Mouse (Mus musculus): ENCODE measurements around the gene Paip2b.
"Not testable (repeated sequence)": the region's sequence is repeated elsewhere in the genome, so short reads cannot be mapped to it uniquely, and the experiment has no call there.

The Paip2b gene

DNA sequence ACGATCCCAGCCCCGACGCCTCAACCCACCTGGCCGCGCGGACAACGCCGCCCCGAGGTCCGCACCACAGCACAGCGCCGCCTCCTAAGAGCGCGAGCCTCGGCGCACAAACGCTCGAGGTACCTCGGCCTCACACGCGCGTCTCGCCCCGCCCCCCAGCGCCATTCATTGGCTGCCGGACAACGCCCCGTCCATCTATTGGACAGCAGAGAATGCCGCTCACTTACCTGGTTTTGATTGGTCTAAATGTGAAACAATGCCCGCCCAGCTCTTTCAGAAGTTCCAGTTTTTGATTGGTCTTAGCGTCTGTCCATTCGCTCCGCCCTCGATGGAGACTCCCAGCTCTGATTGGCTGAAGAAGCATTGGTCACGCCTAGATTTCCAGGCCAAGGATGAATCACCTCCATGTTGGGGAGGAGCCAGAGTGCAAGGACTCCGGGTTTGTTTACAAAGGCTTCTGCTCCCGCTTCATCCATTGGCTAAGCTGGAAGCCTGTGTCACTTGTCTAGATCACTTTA, at the start of gene Paip2b:
Gene Paip2b, minus strand, starts transcription at position 136 of the 518 bp plus-strand sequence.
- DNase-seq (ENCODE audit: low spot score in 2 of 2) = peak; percentile 95 to 98

DNA sequence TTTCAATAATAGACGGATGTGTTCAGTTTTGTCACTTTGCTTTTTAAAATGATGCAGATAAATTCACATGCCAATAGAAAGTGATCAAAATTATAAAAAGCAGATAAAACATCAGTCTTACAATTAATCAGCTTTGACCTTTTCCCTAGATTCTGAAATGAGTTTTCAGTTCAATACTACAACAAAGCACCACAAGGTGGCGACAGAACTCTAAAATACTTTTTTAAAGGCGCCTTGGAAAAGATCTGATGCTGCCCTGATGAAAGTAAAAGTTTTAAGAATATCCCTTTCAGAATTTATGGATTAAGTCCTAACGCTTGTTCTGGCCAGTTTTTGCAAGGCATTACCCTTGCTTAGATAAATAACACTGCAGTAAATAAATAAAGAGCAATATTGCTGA, 48.3 kb upstream of the Paip2b start:
- peak in 1 of 2 experiments; percentile 43 for DNase-seq (ENCODE audit: low spot score in 2 of 2)

DNA sequence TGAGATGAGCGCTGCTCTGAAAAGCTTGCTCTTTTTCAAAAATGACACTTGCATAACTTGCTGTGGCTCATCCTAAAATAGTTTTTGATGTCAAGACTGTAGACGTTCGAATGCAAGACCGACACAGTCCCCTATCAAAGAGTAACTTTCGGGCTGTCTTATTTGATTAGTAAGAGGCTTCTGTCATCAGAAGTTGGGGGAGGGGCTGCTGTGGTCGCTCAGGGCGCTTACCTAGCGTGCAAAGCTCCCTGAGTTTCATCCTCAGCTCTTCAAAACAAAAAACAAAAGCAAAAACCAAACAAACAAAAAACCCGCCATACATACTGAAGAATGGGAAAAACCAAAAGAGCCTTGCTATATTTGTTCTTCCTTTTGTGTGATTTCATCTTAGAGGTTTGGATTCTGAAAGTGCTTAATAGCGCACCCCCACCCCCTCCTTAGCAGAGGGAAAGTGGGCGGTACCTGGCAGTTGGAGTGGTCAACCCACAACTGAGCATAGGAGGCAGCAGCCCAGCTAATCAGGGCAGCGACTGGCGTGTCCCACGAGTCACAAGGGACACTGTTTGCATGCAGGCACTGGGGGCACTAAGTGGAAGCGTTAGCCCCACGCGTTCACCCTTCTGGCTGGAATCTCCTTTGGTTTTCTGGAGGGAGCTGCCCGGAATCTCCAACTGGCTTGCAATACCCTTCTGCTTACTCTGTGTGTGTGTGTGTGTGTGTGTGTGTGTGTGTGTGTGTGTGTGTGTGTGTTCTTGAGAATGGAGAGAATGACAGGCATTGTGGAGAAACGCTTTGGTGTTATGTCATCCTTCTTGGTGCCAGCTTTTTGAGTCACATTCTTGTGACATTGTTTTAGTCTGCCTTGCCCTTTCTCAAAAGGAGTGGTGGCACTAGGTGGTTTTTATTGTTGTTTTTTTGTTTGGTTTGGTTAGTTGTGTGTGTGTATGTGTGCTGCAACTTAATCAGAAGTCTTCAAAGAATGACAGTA, 36.4 kb upstream of the Paip2b start:
- peak in 1 of 2 experiments; percentile 43 for DNase-seq (ENCODE audit: low spot score in 2 of 2)

DNA sequence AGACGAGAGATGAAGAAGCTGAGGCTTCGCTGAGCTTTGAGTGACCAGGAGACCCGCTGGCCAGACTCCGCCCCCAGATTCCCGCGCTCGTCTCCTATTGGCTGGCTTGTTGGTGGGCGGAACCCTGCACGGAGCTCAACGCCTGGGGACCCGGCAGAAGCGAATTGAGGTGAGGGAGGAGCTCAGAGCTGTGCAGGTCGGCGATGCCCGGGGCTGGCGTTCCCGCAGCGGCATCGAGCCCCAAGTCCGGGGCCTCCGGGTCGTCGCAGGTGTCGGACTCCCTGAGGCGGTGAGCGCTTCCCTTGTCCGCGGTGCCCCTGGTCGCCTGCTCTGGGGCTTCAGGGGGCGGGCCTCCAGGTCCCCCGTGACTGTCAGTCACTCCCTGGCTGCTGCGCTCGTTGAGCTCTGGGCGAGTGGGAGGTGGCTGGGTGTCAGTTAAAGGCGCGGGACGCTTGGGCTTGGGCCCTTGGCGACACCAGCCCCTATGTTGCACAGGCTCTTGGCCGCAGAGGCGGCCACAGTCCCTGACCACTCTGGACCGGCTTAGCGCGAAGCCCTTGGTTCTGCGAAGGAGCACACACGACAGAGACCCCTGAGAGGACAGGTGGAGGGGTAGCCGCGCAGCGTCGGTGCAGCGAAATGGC, 35.5 kb upstream of the Paip2b start, which contains the start of gene Zfp638:
Gene Zfp638, plus strand, starts transcription at position 156 of the 644 bp plus-strand sequence.
- peak; percentile 87 to 96 for DNase-seq (ENCODE audit: low spot score in 2 of 2)

DNA sequence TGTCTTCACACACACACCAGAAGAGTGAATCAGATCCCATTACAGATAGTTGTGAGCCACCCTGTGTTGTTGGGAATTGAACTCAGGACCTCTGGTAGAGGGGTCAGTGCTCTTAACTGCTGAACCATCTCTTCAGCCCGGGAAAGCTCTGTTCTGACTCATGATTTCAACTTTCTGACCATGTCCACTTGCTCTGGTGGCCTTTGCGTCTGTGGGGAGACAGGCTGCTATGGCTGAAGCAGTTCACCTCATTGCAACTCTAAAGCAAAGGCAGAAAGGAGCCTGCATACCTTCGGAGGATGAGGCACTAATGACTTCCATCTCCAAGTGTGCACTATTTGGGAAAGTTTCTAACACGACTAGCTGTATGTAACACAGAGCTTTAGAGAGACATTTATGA, 34.9 kb upstream of the Paip2b start:
- no peak for DNase-seq (ENCODE audit: low spot score in 2 of 2)

DNA sequence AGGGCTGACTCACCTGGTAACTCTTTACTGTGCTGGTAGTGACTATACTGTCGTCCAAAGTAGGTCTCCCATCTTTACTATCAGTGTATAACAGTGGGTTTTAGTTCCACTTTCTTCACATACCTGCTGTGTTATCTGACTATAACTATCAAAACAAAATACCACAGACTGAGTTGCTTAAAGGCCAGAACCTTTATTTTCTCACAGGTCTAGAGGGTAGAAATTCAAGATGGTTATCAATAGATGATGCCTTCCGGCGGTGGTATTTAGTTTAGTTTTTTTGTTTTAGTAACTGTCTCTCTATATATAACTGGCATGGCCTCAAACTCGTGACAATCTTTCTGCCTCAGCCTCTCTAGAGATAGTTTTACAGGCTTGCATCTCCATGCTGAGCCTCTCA, 32.0 kb upstream of the Paip2b start:
- DNase-seq (ENCODE audit: low spot score in 2 of 2) = no peak

DNA sequence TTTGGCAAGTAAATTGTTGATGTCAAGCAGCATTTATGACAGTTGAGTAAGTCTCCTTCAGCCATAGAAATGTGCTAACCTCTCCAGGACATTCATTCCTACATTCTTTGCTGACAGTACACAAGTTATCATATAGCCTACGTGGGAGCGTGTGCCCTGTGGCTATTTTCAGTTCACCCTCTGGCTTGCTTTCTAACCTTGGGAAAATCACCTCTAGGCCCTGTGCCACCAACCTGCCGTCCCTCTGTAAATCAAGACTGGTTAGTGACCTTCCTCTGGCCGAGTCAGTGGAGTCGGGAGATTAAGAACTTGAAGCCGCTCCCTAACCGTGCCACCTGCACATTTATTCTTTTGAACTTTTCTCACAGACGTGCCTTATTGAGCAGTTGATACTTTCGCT, 28.5 kb upstream of the Paip2b start:
- no peak for DNase-seq (ENCODE audit: low spot score in 2 of 2)

DNA sequence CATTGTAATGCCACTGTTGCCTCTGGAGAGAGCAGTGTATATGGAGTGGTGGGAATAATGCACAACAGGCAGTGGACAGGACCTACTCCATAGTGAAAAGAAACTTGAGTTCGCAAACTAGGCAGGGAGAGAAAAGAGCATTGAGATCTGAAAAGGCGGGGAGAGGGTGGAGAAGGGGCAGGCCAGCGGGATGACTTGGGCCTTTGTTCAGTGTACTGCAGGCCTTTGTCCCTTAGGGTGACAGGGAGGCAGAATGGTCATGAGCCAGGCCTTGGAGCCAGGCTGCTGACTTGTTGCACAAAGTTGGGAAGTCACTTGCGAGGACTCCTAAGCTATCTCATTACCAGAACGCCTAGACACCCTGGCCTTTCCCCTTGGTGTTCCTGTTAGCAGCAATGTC, 25.9 kb upstream of the Paip2b start:
- no peak for DNase-seq (ENCODE audit: low spot score in 2 of 2)

DNA sequence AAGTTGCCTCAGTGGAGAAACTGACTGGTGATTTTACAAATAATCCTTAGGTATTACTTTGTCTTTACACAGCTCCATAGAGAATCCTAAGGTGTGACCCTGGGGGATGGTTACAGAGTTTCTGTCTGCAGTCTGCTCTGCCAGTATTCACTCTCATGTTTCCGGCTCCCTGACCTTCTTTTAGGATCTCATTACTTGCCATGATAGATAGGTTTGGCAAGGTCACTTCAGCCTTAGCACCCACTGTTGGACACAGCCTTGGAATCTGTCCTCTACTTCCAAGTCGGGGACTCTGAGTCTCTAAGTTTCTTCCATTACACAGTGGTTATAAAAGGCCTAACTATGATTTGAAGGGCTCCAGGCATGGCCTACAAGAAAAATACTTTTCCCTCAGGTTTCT, 17.9 kb upstream of the Paip2b start:
- DNase-seq (ENCODE audit: low spot score in 2 of 2) = no peak

DNA sequence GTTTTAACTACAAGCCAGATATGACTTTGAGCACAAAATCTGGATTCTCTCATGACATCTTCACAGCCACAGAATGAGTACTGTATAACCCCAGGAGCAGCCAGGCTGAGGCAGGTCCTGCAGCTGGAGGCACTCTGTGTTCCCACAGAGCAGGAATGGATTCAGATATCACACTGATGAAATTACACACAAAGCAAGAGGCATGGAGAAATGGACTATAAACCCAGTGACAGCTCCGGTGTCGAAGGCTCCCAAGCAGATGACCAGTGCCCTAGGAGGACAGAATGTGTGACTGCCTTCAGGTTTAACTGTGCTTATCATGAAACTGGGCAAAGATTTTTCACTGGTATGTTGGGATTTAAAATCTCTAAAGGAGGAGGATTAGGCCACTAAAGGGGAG, 14.6 kb upstream of the Paip2b start:
- no peak for DNase-seq (ENCODE audit: low spot score in 2 of 2)

DNA sequence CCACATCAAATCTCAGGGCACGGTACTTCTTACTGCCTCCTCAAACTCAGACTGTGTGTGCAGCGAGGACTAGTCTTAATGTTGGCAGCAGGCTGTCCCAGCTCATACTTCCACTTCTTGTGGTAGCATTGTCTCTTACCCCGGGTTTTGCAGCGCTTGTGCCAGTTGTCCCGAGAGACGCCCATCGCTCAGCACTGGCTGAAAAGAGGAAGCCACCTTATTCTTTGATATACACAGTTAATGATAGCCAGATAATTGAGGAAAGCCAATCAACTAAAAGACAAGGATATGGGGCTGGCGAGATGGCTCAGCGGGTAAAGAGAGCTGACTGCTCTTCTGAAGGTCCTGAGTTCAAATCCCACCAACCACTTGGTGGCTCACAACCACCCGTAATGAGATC, 13.4 kb upstream of the Paip2b start:
- no peak for DNase-seq (ENCODE audit: low spot score in 2 of 2)

DNA sequence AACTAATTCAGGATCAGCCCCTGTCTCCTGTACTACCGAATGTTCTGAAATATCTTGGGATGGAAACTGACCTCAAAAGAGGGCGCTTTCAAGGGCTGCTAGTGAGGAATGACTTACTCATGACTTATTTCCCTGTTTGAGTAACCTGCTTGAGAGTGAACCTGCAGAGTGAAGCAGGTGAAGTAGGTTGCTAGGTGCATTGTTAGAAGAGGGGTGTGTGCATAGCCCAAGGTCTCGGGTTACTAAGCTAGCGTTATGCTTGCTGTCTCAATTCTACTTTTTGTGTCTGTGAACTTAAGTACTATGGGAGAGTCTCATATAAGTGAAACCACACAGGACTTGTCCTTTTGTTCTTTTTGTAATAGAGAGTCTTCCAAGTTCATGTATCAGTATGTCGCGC, 8.5 kb upstream of the Paip2b start:
- DNase-seq (ENCODE audit: low spot score in 2 of 2) = no peak

DNA sequence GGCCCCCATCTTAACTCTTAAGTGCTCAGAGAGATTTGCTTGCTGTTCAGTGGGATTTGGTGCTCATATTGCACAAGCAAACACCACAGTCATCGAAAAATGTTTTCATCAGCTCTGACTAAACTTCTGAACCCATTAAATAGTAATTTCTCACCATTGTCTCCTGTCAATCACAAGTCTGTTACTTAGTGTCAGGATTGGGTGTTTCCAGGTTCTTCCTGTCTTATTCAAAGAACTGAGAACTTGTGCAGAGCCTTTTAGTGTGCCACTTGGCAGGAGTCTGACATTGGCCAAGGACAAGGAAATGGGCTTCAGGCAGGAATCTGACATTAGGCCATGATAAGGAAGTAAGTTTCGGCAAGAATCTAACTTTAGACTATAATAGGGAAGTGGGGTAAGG, 6.5 kb upstream of the Paip2b start:
- no peak for DNase-seq (ENCODE audit: low spot score in 2 of 2)

DNA sequence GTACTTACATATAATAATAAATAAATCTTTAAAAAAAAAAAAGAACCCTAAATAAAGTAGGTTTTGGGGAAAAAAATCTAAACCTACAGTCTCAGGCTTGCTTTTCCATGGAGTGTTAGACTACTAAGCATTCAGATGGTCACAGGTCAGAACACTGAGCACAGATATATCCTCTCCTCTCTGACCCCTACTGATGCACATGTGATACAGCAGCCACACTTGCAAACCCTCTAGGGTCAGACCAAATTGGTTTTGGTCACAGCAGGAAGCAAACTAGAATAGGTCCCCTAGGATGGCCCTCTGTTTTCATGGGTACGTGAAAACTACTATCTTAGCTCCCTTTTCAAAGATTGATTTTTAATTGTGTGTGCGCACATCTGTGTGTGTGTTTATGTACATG, 5.3 kb upstream of the Paip2b start:
- no peak for DNase-seq (ENCODE audit: low spot score in 2 of 2)

DNA sequence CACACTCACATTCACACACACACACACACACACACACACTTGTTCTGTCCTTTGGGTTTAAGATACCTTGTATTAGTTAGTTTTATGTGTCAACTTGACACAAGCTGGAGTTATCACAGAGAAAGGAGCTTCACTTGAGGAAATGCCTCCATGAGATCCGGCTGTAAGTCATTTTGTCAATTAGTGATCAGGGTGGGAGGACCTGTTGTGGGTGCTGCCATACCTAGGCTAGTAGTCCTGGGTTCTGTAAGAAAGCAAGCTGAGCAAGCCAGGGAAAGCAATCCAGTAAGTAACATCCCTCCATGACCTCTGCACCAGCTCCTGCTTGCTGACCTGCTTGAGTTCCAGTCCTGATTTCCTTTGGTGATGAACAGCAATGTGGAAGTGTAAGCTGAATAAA, 852 bp upstream of the Paip2b start:
- DNase-seq (ENCODE audit: low spot score in 2 of 2) = not testable (repeated sequence)

DNA sequence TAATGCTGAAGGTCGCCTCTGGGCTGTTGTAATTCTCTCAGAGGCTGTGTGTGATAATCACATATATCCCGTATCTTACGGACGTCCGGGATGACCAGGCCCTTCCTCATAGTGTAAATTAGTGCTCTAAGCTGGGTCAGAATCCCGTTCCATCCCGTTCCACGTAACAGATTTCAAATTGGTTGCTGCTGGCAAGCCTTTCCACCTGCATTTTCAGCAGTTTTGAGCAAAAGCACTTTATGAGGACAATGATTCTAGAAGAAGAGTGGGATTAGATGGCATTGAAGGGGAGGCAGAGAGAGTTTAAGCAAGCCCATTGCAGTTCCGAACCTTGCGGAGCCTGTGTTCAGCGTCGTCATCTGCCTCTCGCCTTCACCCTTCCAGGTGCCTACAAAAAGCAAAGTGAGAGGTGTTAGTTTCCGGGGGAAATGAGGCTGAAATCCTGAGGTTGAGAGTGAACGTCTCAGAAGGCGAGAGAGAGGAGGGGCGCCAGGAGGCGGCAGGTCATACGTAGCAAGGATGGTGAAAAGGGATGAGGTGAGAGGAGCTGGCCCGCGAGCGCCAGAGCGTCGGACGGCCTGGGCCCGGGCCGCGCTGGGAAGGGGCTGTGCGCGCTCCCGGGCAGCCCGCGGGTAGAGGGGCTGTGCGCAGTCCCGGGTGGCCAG, 468 bp downstream of the Paip2b start:
- no peak for DNase-seq (ENCODE audit: low spot score in 2 of 2)

DNA sequence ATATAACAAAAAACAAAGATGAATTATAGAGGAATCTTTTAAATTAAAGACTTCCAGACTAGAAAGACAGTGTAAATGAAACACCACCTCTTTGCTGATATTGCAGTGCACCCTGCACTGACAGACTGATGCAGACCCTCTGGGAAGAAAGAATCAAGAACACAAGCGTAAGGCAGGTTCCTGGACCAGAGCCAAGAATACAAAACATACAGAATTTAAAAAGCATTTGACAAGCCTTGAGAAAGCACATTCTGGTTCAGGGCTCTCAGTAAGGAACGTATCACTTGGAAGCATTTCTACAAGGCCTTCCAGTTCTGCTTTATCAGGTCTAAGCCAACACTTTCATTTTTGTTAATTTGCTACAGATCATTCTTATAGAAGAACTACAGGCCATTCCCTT, 9.7 kb downstream of the Paip2b start:
- no peak for DNase-seq (ENCODE audit: low spot score in 2 of 2)

DNA sequence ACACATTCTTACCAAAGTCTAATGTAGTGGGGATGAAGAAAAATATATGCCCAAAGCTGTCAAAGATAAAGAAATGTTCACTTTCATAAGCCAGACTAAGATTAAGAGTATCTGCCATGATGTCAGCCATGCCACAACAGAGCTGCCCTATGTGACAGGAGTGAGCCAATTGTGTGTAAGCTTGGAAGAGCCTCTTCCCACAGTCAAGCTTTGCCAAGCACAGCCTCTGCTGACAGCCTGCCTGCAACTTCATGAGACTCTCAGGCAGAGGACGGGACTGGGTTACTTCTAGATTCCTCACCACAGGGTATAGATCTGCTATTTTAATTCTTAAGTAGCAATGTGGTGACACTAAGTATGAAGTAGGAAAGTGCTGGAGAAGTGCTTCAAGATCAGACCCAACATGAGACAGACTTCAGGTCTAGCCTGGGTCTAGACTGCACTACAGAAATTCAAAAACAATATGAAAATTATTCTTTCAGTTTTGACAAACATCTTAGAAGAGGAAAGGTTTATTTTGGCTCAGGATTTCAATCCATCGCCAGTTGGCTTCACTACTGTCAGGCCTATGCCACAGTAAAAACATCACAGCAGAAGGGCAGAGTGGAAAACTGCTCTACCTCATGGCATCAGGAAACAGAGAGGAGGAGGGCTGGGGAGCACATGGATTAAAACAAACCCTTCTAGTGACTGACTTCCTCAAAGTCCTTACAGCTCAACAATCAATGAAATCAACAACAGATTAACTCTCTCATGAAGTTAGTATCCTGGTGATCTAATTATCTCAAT, 10.6 kb downstream of the Paip2b start:
- no peak for DNase-seq (ENCODE audit: low spot score in 2 of 2)

DNA sequence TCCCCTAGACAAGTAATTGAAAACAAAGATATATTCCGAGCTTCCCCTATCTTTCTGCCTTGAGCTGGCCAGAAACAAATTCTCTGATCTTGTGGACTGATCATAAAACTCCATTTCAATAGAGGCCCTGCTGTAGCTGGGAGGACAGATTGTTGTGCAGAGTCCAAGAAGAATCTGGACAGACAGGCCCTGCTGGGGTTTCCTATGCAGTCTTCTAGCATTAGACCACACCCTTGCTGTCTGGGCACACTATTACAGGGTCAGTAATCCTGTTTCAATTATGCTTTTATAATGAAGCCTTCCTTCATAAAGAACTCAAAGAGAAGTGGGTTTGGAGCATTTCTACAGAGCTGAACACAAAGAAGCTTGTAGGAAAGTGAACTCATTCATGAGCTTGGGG, 12.5 kb downstream of the Paip2b start:
- no peak for DNase-seq (ENCODE audit: low spot score in 2 of 2)

DNA sequence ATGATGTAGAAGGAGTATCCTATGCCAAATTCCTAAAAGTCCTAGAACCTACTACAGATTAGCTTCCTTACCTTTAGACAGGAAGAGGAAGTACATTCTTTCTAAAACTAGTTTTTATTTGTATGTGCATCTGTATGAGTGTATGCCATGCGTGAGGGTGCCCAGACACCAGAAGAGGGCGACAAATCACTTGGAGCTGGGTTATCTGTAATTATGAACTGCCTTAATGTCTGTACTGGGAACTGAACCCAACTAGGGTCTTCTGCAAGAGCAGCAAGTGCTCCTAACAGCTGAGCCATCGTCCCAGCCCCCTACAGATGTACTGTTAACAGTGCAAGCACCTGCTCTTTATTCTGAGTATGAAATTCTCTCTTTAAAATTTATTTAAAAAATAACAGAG, 15.7 kb downstream of the Paip2b start:
- DNase-seq (ENCODE audit: low spot score in 2 of 2) = no peak

DNA sequence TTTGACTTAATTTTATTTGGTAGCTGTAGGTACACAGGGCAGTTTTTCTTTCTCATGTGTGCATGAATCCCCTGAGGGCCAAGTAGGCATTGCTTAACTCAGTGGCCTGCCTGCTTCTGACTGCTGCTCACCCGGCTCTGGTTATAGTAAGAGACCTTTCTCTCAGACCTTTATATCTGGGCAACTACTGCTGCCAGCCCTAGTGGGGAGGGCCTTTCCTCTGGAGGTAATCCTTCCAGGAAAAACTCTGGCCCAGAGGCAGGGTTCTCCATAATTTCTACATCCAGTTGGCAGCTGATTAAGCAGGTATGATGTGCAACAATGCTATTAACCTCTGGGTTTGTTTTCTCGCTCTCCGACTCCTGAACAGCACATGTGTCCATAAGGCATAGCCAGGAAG, 28.7 kb downstream of the Paip2b start:
- no peak for DNase-seq (ENCODE audit: low spot score in 2 of 2)
